Mouse (Mus musculus) myocyte (in vitro differentiated cells): Measurements from ENCODE around the gene Kyat1.

Source experiments
- CEBPB ChIP-seq: IDR thresholded peaks from 2 replicates; pipeline ENCODE4 v1.6.1; 2011; ENCODE audit warnings: mild to moderate bottlenecking, moderate library complexity; ENCODE audit not compliant: poor library complexity, insufficient read depth, severe bottlenecking
- MYOD1 ChIP-seq, 3 experiments: IDR thresholded peaks; one replicate each; pipeline ENCODE4 v1.6.1; 2011; ENCODE audit warnings: control low read depth in 2 of 3, low read depth in 2 of 3, mild to moderate bottlenecking in 2 of 3, moderate library complexity in 1 of 3; ENCODE audit not compliant: insufficient read length in 2 of 3, control insufficient read depth in 1 of 3
- POLR2A ChIP-seq: IDR thresholded peaks from one replicate; pipeline ENCODE4 v1.6.1; 2011; ENCODE audit warnings: low read depth, mild to moderate bottlenecking, control low read depth, moderate library complexity; ENCODE audit not compliant: insufficient read length
- USF1 ChIP-seq: IDR thresholded peaks from one replicate; pipeline ENCODE4 v1.6.1; 2011; ENCODE audit warnings: low read depth, mild to moderate bottlenecking, control low read depth, moderate library complexity

GRCm38 (mm10) chr2:30171371-30171996 is 34.2 kb downstream of the Kyat1 start, which contains the start of gene Endog:
- TF ChIP-seq USF1 = peak; percentile 2
- TF ChIP-seq POLR2A = peak; percentile 92
- TF ChIP-seq MYOD1 (IDR thresholded peaks at IDR 0.05; ENCODE audit: control insufficient read depth in 1 of 3, insufficient read length in 2 of 3, low read depth in 2 of 3) = peak in 1 of 3 experiments; percentile 55
- no peak for TF ChIP-seq CEBPB
